Mouse (Mus musculus): ENCODE results near the gene Mia2.

DNA sequence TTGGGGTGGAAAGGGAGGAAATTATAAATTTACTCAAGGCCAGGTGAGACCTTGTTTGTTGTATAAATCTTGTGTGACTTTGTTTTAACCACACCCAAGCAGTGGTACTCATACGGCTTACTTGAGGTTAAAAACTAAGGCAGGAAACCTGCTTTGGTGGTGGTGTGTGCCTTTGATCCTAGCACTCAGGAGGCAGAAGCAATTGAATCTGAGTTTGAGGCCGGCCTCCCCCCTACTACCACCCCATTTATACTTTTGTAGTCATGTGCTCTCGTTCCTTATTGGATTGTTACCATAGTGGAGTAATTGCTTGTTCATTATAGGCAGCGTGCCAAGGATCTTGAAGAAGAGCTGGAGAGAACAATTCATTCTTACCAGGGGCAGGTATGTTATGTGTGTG, 74.3 kb downstream of the Mia2 start:
- TF ChIP-seq CTCF (conservative IDR thresholded peaks at IDR 0.05; ENCODE audit: low read length) (no peak), NANOG (IDR thresholded peaks at IDR 0.05; ENCODE audit: borderline replicate concordance, low read length) (no peak), POU5F1 (IDR thresholded peaks at IDR 0.05; ENCODE audit: borderline replicate concordance, low read length) (no peak)
